Mouse (Mus musculus) G1E (cell line): ENCODE data around the gene Pank1.

Experiments used
- CTCF ChIP-seq: IDR thresholded peaks from 2 replicates; pipeline ENCODE4 v1.5.1; 2012; ENCODE audit warnings: low read depth, low read length, inconsistent platforms, mixed read lengths
- GATA1 ChIP-seq: IDR thresholded peaks from 2 replicates; pipeline ENCODE4 v1.6.1; 2012; ENCODE audit warnings: borderline replicate concordance, low read length, inconsistent platforms, mixed read lengths
- GATA2 ChIP-seq: IDR thresholded peaks from 2 replicates; pipeline ENCODE4 v1.6.1; 2012; ENCODE audit warnings: low read depth, low read length, inconsistent platforms, borderline replicate concordance
- POLR2AphosphoS5 ChIP-seq: IDR thresholded peaks from 2 replicates; pipeline ENCODE4 v1.6.1; 2012; ENCODE audit warnings: low read depth, low read length, inconsistent platforms; ENCODE audit not compliant: insufficient replicate concordance
- TAL1 ChIP-seq: conservative IDR thresholded peaks from 2 replicates; pipeline ENCODE4 v1.6.1; 2012; ENCODE audit warnings: low read depth, low read length, inconsistent platforms, mixed read lengths

- TF ChIP-seq CTCF (no peak), GATA1 (no peak), POLR2AphosphoS5 (no peak), GATA2 (no peak), TAL1 (no peak)
Measured at GRCm38 (mm10) chr19:34782491-34782890, 96.8 kb downstream of the Pank1 start.
